Mouse (Mus musculus) intestine, embryonic 15.5 days (tissue): ENCODE results near the gene Ankrd13a. TPM values are rescaled to one million over a fixed set of nuclear protein-coding genes. Genes with fewer than 3 reads are reported as not detected.

Experiments
- ATAC-seq: fragments of 200-750 bp; cut with Nextera tagmentation; 2 replicates; pipeline ENCODE4 v1.8.0; 2017; ENCODE audit warnings: moderate TSS enrichment, moderate library complexity
- H3K27ac ChIP-seq: fragments of 300-500 bp; sonication (generic); 2 replicates; pipeline ENCODE4 v1.5.1; 2015; ENCODE audit warnings: mild to moderate bottlenecking, inconsistent platforms
- H3K27me3 ChIP-seq: fragments of 300-500 bp; sonication (generic); replicated peaks from 2 replicates; pipeline ENCODE4 v1.6.1; 2015; ENCODE audit warnings: inconsistent platforms
- H3K36me3 ChIP-seq: fragments of 300-500 bp; sonication (generic); 2 replicates; pipeline ENCODE4 v1.6.1; 2015; ENCODE audit warnings: inconsistent platforms
- H3K4me1 ChIP-seq: fragments of 300-500 bp; sonication (generic); replicated peaks from 2 replicates; pipeline ENCODE4 v1.6.1; 2015; ENCODE audit warnings: inconsistent platforms
- H3K4me2 ChIP-seq: fragments of 300-500 bp; sonication (generic); replicated peaks from 2 replicates; pipeline ENCODE4 v1.6.1; 2015; ENCODE audit warnings: mild to moderate bottlenecking, inconsistent platforms
- H3K4me3 ChIP-seq: fragments of 300-500 bp; sonication (generic); replicated peaks from 2 replicates; pipeline ENCODE4 v1.5.1; 2015; ENCODE audit warnings: inconsistent platforms
- H3K9ac ChIP-seq: fragments of 300-500 bp; sonication (generic); 2 replicates; pipeline ENCODE4 v1.6.1; 2015; ENCODE audit warnings: inconsistent platforms
- H3K9me3 ChIP-seq: fragments of 300-500 bp; sonication (generic); 2 replicates; pipeline ENCODE4 v1.6.1; 2016; ENCODE audit warnings: inconsistent platforms
- WGBS: fragments of 180-500 bp; shearing (Covaris S2); methylation state at CpG from one replicate; pipeline ENCODE4 v1.1.7; 2015; 5-methylcytosine and 5-hydroxymethylcytosine counted together
- polyA plus RNA-seq: library from polyadenylated mRNA; unstranded; fragments of >200 nt; fragmentation: Nextera tagmentation; extraction: Ambion mirVana; gene quantifications from 2 replicates; pipeline ENCODE4 v1.2.1, GENCODE M21; 2015

Ankrd13a gene
- polyA plus RNA-seq = 55.1 and 55.3 TPM in 2 replicates

GRCm38 (mm10) chr5:114774403-114775051 is at the start of gene Ankrd13a:
TSS of gene Ankrd13a (plus strand) at chr5:114774677.
- no peaks in the 10 kb centered on the region for H3K36me3 ChIP-seq
- H3K4me1 ChIP-seq = peaks cover 6% of the 10 kb centered on the region; the same call in 1 of the 2 replicates
- WGBS = under 1% methylated on average over 73 of the region's 73 CpGs
- peak within 1 kb of the TSS; percentile 91 for H3K27ac ChIP-seq
- ATAC-seq = peak; percentile 88
- peak within 1 kb of the TSS; percentile 84 for H3K4me2 ChIP-seq
- peak within 1 kb of the TSS; percentile 99 for H3K4me3 ChIP-seq
- no peaks in the 10 kb centered on the region for H3K27me3 ChIP-seq
- peak within 1 kb of the TSS; percentile 92 for H3K9ac ChIP-seq
- H3K9me3 ChIP-seq = no peaks in the 10 kb centered on the region

GRCm38 (mm10) chr5:114728160-114728559 is 46.3 kb upstream of the Ankrd13a start:
- Histone ChIP-seq H3K4me2 (no peak overlapping the region), H3K27ac (no peak overlapping the region), H3K27me3 (no peaks in the 10 kb centered on the region), H3K36me3 (peaks cover 21% of the 10 kb centered on the region), H3K4me1 (0 out of 2 replicates have a peak, but pooled peaks cover 3% of the 10 kb centered on the region), H3K4me3 (no peak overlapping the region), H3K9me3 (no peaks in the 10 kb centered on the region), H3K9ac (no peak overlapping the region)
- ATAC-seq = no peak
- 80% methylated on average over 10 of the region's 10 CpGs for WGBS

GRCm38 (mm10) chr5:114730129-114730528 is 44.3 kb upstream of the Ankrd13a start:
- WGBS = 81% methylated on average over 10 of the region's 10 CpGs
- no peak overlapping the region for H3K4me2 ChIP-seq
- peaks cover 28% of the 10 kb centered on the region for H3K36me3 ChIP-seq
- 0 out of 2 replicates have a peak, but pooled peaks cover 2% of the 10 kb centered on the region for H3K4me1 ChIP-seq
- no peak overlapping the region for H3K27ac ChIP-seq
- ATAC-seq = no peak
- H3K27me3 ChIP-seq = no peaks in the 10 kb centered on the region
- H3K4me3 ChIP-seq = no peak overlapping the region
- H3K9ac ChIP-seq = no peak overlapping the region
- no peaks in the 10 kb centered on the region for H3K9me3 ChIP-seq

GRCm38 (mm10) chr5:114731498-114731897 is 43.0 kb upstream of the Ankrd13a start:
- WGBS = 69% methylated on average over 6 of the region's 6 CpGs
- ATAC-seq = no peak
- peaks cover 34% of the 10 kb centered on the region for H3K36me3 ChIP-seq

GRCm38 (mm10) chr5:114731969-114732368 is 42.5 kb upstream of the Ankrd13a start:
- no peak for ATAC-seq
- H3K27me3 ChIP-seq = no peaks in the 10 kb centered on the region
- no peak overlapping the region for H3K9ac ChIP-seq
- no peaks in the 10 kb centered on the region for H3K9me3 ChIP-seq
- WGBS = 93% methylated on average over 15 of the region's 15 CpGs
- H3K36me3 ChIP-seq = peaks cover 37% of the 10 kb centered on the region
- no peaks in the 10 kb centered on the region for H3K4me1 ChIP-seq
- H3K4me3 ChIP-seq = no peak overlapping the region
- no peak overlapping the region for H3K4me2 ChIP-seq
- H3K27ac ChIP-seq = no peak overlapping the region

More at GRCm38 (mm10) chr5:114731498-114731897, 43.0 kb upstream of the Ankrd13a start:
- Histone ChIP-seq H3K4me1 (no peaks in the 10 kb centered on the region), H3K27ac (no peak overlapping the region), H3K4me2 (no peak overlapping the region), H3K9ac (no peak overlapping the region), H3K4me3 (no peak overlapping the region), H3K27me3 (no peaks in the 10 kb centered on the region), H3K9me3 (no peaks in the 10 kb centered on the region)

GRCm38 (mm10) chr5:114733606-114734005 is 40.9 kb upstream of the Ankrd13a start:
- H3K4me2 ChIP-seq = no peak overlapping the region
- H3K4me3 ChIP-seq = no peak overlapping the region
- no peak overlapping the region for H3K27ac ChIP-seq
- no peaks in the 10 kb centered on the region for H3K9me3 ChIP-seq
- ATAC-seq = no peak
- no peaks in the 10 kb centered on the region for H3K27me3 ChIP-seq
- H3K36me3 ChIP-seq = peaks cover 38% of the 10 kb centered on the region
- WGBS = 92% methylated on average over 15 of the region's 15 CpGs
- H3K9ac ChIP-seq = no peak overlapping the region
- no peaks in the 10 kb centered on the region for H3K4me1 ChIP-seq

GRCm38 (mm10) chr5:114737090-114737887 is 37.2 kb upstream of the Ankrd13a start:
- H3K9me3 ChIP-seq = no peaks in the 10 kb centered on the region
- H3K27ac ChIP-seq = no peak overlapping the region
- H3K4me3 ChIP-seq = no peak overlapping the region
- no peaks in the 10 kb centered on the region for H3K27me3 ChIP-seq
- WGBS = 87% methylated on average over 21 of the region's 21 CpGs
- no peak overlapping the region for H3K9ac ChIP-seq
- ATAC-seq = no peak
- peaks cover 26% of the 10 kb centered on the region for H3K36me3 ChIP-seq
- H3K4me1 ChIP-seq = no peaks in the 10 kb centered on the region
- no peak overlapping the region for H3K4me2 ChIP-seq

- H3K9ac ChIP-seq = no peak overlapping the region
- 79% methylated on average over 12 of the region's 12 CpGs for WGBS
These were observed 35.7 kb upstream of the Ankrd13a start for GRCm38 (mm10) chr5:114738707-114739241.

GRCm38 (mm10) chr5:114740595-114740994 is 33.9 kb upstream of the Ankrd13a start:
- H3K27me3 ChIP-seq = no peaks in the 10 kb centered on the region
- no peak overlapping the region for H3K4me2 ChIP-seq
- peaks cover 32% of the 10 kb centered on the region for H3K36me3 ChIP-seq
- H3K4me3 ChIP-seq = no peak overlapping the region
- H3K27ac ChIP-seq = no peak overlapping the region
- H3K9me3 ChIP-seq = no peaks in the 10 kb centered on the region
- 63% methylated on average over 4 of the region's 4 CpGs for WGBS
- ATAC-seq = no peak
- H3K4me1 ChIP-seq = no peaks in the 10 kb centered on the region
- H3K9ac ChIP-seq = no peak overlapping the region

More at GRCm38 (mm10) chr5:114738707-114739241, 35.7 kb upstream of the Ankrd13a start:
- no peaks in the 10 kb centered on the region for H3K9me3 ChIP-seq
- no peak for ATAC-seq
- no peak overlapping the region for H3K4me2 ChIP-seq
- H3K27me3 ChIP-seq = no peaks in the 10 kb centered on the region
- no peak overlapping the region for H3K27ac ChIP-seq
- peaks cover 21% of the 10 kb centered on the region for H3K36me3 ChIP-seq
- no peak overlapping the region for H3K4me3 ChIP-seq
- no peaks in the 10 kb centered on the region for H3K4me1 ChIP-seq

- Histone ChIP-seq H3K27me3 (no peaks in the 10 kb centered on the region), H3K4me1 (no peaks in the 10 kb centered on the region), H3K9me3 (no peaks in the 10 kb centered on the region), H3K9ac (no peak overlapping the region), H3K4me3 (no peak overlapping the region), H3K27ac (no peak overlapping the region), H3K36me3 (peaks cover 17% of the 10 kb centered on the region; the same call in 1 of the 2 replicates), H3K4me2 (no peak overlapping the region)
- no peak for ATAC-seq
- 93% methylated on average over 10 of the region's 10 CpGs for WGBS
These were observed 31.9 kb upstream of the Ankrd13a start for GRCm38 (mm10) chr5:114742572-114742971.

GRCm38 (mm10) chr5:114742998-114743696 is 31.3 kb upstream of the Ankrd13a start:
- 94% methylated on average over 13 of the region's 13 CpGs for WGBS

GRCm38 (mm10) chr5:114743697-114744090 is 30.8 kb upstream of the Ankrd13a start:
- H3K4me2 ChIP-seq = no peak overlapping the region
- no peak overlapping the region for H3K9ac ChIP-seq
- 90% methylated on average over 8 of the region's 8 CpGs for WGBS
- H3K4me1 ChIP-seq = no peaks in the 10 kb centered on the region
- no peak overlapping the region for H3K27ac ChIP-seq
- ATAC-seq = no peak
- H3K27me3 ChIP-seq = no peaks in the 10 kb centered on the region
- no peak overlapping the region for H3K4me3 ChIP-seq
- no peaks in the 10 kb centered on the region for H3K9me3 ChIP-seq
- peaks cover 21% of the 10 kb centered on the region for H3K36me3 ChIP-seq

More at GRCm38 (mm10) chr5:114742998-114743696, 31.3 kb upstream of the Ankrd13a start:
- Histone ChIP-seq H3K36me3 (peaks cover 19% of the 10 kb centered on the region), H3K4me1 (no peaks in the 10 kb centered on the region), H3K4me2 (no peak overlapping the region), H3K4me3 (no peak overlapping the region), H3K27me3 (no peaks in the 10 kb centered on the region), H3K27ac (no peak overlapping the region), H3K9ac (no peak overlapping the region), H3K9me3 (no peaks in the 10 kb centered on the region)
- ATAC-seq = no peak
